Mouse (Mus musculus) layer of hippocampus, adult 2 months (tissue): Measurements from ENCODE around the gene Tada1. TPM values are rescaled to one million over a fixed set of nuclear protein-coding genes. Genes with fewer than 3 reads are reported as not detected.

Experiments used
- DNase-seq, 2 experiments: peaks; one replicate each; pipeline ENCODE4 v3.0.0; 2022; ENCODE audit warnings: low spot score in 2 of 2
- H3K27ac ChIP-seq: fragments of 200-600 bp; 2 replicates; pipeline ENCODE4 v1.8.1; 2022
- H3K4me3 ChIP-seq: fragments of 200-600 bp; 2 replicates; pipeline ENCODE4 v1.8.1; 2022; ENCODE audit warnings: mild to moderate bottlenecking
- CTCF ChIP-seq: fragments of 200-600 bp; conservative IDR thresholded peaks from 2 replicates; pipeline ENCODE4 v1.8.1; 2022; ENCODE audit warnings: antibody characterized with exemption, mild to moderate bottlenecking, moderate library complexity
- total RNA-seq, 2 experiments: library from RNA; stranded (reverse); gene quantifications; 2 replicates each; pipeline ENCODE4 v1.2.3; 2021

Tada1 gene
- total RNA-seq, 2 experiments from 2014 or later, result 35.2 to 38.2 TPM

DNA sequence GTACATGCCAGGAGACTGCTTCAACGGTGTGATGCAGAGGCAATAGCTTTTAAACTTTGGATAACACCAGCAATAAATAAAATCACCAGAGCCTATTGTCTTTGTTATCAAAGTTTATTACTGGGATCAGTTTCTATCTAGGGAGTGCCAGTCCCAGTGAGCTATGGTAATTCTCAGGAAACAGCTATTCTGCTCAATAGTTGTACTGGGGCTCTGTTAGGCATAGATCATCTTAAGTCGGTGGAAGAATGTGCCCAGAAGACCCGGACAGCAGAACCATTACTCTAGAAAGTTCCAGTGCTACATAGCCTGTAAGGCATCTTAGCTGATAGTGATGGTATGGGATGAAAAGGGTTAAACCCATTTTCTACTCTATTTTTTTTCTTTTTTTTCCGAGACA, 15.9 kb downstream of the Tada1 start:
- Histone ChIP-seq H3K4me3 (no peak overlapping the region), H3K27ac (no peak overlapping the region)
- TF ChIP-seq CTCF, result no peak
- no peak for DNase-seq

DNA sequence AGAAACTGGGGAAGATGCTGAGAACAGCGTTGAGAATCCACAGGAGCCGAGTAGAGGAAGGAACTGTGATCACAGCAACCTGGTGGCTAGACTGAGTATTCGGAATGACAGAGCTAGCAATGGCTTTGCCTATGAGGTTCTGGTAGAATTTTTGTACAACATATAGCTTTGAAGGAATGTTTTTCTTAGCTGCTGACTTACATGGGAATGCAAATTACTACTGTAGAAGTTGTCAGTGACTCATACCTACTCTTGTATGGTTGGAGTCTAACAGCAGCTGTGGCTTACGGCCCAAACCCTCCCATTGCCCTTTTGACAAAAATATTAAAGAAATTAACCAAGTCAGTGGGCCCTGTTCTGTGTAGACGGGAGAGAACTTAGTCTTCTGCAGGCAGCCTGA, 16.8 kb downstream of the Tada1 start:
- H3K4me3 ChIP-seq, result no peak overlapping the region
- DNase-seq, result no peak
- no peak overlapping the region for H3K27ac ChIP-seq
- TF ChIP-seq CTCF, result no peak

DNA sequence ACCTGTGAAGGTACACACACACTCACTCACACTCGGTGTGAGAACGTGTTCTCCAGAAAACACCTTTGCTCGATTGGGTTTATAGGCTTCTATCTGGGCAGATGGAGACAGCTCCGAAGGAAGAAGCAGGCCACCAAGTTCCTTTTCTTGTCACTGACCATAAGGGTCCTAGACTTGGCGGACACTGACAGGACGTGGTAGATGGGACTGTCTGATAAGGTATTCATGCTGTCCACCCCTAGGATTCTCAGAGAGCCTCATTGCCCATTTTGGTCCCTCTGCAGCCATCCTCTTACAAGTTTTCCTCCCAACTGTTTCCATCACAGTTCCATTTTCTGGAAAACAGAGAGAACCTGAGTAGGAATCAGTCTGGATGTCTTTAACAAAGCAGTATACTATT, 17.5 kb downstream of the Tada1 start:
- TF ChIP-seq CTCF, result no peak
- Histone ChIP-seq H3K4me3 (no peak overlapping the region), H3K27ac (no peak overlapping the region)
- no peak for DNase-seq

DNA sequence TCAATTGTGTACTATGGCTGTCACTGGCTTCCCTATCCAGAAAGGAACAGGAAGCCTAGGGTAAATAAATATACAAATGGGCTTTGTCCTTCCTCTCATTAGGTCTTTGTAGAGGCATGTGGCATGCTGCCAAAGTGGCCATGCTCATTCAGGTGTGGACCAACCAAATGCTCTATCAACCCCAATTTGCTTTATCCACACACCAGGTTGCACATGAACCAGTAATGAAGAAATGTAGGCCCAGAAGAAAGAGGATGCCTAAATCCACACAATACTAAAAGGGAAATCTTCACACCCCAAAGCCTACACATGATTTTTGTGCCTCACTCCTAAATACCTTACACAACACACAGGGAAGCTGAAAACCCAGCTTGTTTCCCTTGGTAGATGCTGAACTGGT, 22.6 kb downstream of the Tada1 start:
- DNase-seq, result no peak

DNA sequence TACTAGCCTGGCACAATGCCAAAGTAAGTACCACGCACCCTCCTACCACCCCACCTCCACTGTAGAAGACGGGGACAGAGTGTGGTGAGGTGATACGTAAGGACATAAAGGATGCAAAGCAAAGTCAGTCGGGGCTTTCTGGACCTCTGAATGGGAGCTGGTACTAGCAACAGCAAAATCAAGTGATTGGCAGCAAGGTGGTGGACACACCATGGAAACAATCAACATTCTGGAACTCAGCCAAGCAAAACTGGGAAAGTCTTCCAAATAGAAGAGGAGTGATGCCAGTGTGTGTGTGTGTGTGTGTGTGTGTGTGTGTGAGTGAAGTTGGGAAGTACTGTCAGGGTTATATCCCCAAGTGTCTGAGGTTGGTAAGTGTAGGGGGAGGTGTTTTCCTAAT, 23.1 kb downstream of the Tada1 start:
- H3K4me3 ChIP-seq, result no peak overlapping the region
- peak; percentile 42 to 46 for DNase-seq
- 0 out of 2 replicates have a peak overlapping the region, but pooled peaks have one; percentile 39 for H3K27ac ChIP-seq
- no peak for TF ChIP-seq CTCF

More for the DNA sequence above, 22.6 kb downstream of the Tada1 start:
- TF ChIP-seq CTCF, result no peak
- Histone ChIP-seq H3K27ac (peak overlapping the region; percentile 39; the same call in 1 of the 2 replicates), H3K4me3 (no peak overlapping the region)

DNA sequence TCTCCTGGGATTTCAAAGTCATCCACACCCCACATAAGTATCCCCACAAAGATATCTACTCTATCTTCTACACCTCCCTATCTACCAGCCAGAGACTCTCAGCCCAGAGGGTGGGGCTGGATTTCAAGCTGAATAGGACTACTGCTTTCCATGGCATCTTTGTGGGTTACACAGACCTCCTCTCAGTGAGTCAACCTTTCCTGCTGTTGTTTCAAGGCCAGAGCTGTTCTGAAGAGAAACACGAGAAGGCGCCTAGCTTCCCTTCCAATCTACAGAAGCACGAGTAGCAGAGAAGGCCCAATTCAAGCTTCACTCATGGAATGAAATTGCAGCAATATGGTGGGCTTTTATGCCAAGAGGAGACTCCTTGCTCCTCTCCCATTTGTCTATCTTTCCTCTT, 24.9 kb downstream of the Tada1 start:
- no peak for DNase-seq
- Histone ChIP-seq H3K4me3 (no peak overlapping the region), H3K27ac (no peak overlapping the region)
- TF ChIP-seq CTCF, result no peak

DNA sequence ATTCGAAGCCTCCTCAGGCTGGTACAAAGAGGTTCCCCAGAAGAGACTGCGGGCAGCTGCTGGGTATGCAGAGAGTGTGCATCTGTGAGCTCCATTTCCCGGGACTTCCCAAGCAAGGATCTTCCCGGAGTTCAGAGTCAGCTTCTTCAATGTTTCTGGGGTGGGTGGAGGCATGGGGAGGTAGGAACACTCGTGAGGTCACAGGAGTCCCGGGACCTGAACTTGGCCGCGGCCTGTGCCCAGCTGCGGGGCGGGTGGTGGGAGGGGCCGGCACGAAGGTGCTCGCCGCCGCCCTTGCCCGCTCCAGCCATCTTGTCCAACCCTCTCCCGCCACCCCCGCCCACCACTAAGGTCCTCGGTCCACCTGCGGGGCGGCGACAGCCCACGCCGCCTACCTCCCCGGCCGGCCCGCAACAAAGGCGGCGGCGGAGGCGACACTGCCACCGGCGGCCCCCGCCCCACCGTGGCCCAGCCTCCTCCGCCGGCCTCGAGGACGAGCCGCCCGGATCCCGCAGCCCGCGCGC, 30.3 kb downstream of the Tada1 start:
- H3K4me3 ChIP-seq, result peak overlapping the region; percentile 74
- DNase-seq, result no peak
- TF ChIP-seq CTCF, result no peak
- peak overlapping the region; percentile 86 for H3K27ac ChIP-seq

DNA sequence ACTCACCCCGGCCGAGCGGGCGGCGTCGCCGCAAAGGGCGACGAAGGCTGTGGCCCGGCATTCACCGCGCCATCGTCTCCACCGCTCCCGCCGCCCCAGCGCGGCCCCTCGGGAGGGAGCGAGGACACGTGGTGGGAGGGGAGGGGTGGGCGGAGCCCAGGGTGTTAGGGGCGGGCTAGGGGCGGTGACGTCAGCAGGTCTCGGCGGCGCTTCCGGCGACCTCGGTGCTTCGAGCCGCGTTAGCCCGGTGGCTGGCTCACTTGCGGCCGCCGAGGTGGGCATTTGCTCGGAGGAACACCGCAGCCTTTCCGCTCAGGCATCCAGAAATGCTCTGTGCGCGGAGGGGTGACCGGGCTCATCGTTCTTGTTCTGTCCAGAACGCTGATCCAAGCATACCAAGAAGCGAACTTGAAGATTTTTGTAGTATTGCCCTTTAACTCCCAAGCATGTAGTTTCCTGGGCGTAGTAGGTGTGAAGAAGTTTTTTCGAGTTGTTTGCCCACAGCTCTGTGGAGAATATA, 30.9 kb downstream of the Tada1 start, which contains the start of gene Pogk:
Gene Pogk, minus strand, starts transcription at position 163 of the 520 bp plus-strand sequence.
- H3K27ac ChIP-seq, result peak within 1 kb of the TSS; percentile 86
- DNase-seq, result peak; percentile 62 to 74
- TF ChIP-seq CTCF, result no peak
- peak within 1 kb of the TSS; percentile 74 for H3K4me3 ChIP-seq

DNA sequence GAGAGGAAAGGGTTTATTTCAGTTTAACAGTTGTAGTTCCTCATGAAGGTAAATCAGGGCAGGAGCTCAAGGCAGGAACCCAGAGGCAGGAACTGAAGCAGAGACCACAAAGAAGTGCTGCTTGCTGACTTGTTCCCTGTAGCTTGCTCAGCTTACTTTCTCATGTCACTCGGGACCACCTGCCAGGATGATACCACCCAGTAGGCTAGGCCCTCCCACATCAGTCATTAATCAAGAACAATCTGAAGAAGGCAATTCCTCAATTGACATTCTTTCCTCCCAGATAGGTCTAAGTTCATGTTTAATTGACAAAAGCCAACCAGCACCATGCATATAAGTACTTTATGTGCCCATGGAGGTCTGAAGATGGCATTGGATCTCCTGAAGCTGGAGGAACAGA, 32.6 kb downstream of the Tada1 start:
- no peak for DNase-seq
- Histone ChIP-seq H3K4me3 (no peak overlapping the region), H3K27ac (no peak overlapping the region)
- no peak for TF ChIP-seq CTCF

DNA sequence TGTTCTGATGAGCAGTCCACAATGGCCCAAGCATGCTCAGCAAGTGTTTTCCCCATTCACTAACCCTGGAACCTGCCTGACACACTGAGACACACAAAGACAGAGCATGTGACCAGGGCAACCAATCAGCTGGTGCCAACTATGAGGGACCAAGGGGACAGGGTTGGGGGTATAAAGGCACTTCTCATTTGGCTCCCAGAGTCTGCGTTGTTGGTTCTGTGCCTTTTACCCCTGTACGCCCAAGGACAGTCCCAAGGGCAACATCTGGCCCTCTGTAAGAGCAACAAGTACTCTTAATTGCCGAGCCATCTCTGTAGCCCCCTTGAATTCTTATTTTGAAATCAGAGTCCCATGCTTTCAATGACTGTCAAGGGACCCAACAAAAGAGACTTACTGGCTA, 33.4 kb downstream of the Tada1 start:
- no peak for TF ChIP-seq CTCF
- H3K4me3 ChIP-seq, result no peak overlapping the region
- DNase-seq, result no peak
- H3K27ac ChIP-seq, result no peak overlapping the region

DNA sequence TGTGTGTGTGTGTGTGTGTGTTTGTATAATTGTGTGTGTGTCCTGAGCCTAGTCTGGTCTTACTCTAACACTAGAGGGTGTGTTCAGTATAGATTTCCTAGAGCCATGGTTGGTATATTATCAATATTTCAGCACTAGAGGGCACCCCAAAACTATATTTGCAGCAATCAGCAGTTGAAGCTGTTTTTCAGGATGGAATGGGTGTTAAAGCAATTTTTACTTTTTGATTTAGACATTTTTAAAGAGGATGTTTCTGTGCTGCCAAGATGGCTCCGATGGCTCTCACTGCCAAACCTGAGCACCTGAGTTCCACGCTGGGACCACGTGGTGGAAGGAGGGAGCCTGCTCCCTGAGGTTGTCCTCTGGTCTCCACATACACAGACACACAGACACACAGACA, 50.2 kb downstream of the Tada1 start:
- Histone ChIP-seq H3K27ac (no peak overlapping the region), H3K4me3 (no peak overlapping the region)
- TF ChIP-seq CTCF, result peak; percentile 74
- peak; percentile 52 to 56 for DNase-seq

DNA sequence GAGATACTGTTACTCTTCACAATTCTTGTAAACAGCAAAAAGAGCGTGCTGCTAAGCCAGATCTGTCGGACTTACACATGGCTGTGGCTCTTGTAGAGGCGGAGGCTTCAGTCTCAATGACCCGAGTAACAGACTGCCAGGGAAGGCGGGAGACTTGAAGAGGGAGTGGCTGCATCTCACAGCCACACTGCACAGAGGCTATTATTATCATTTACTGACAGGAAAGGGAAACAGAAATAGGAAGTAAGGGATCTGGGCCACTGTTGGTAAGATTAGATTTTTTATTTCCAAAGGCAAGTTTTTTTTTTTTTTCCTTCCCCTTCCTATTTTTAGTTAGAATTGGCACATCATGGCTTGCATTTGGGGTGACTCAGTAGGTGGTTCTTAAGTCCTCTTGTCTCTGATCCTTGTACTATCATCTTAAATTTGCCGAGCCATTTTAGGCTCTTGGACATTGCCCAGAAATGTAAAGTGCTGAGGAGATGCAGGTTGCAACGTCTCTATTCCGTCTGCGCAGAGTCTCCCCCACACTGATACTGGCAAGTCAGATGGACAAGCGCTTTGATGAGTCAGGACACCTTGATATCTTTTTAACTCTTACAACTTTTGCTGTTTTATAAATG, 51.0 kb downstream of the Tada1 start:
- no peak overlapping the region for H3K4me3 ChIP-seq
- no peak for TF ChIP-seq CTCF
- no peak for DNase-seq
- H3K27ac ChIP-seq, result no peak overlapping the region

DNA sequence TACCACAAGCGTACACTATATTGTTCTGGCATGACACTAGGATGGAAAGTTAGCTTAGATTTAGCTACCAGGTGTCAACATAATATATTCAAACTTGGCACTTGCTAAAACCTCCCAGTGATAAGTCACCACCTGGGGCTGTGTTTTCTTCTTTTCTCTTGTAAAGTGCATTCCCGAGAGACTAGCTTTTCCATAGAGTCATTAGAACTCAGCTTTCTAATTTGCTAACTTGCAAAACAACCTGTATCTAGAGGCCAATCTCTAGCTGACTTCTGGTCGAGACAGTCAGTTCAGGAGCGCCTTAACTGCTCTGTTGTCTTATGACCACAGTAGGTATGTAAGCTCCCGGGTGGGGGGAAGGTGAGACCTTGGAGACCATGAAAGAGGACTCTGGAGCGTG, 60.5 kb downstream of the Tada1 start:
- no peak overlapping the region for H3K4me3 ChIP-seq
- DNase-seq, result no peak
- no peak overlapping the region for H3K27ac ChIP-seq
- no peak for TF ChIP-seq CTCF

DNA sequence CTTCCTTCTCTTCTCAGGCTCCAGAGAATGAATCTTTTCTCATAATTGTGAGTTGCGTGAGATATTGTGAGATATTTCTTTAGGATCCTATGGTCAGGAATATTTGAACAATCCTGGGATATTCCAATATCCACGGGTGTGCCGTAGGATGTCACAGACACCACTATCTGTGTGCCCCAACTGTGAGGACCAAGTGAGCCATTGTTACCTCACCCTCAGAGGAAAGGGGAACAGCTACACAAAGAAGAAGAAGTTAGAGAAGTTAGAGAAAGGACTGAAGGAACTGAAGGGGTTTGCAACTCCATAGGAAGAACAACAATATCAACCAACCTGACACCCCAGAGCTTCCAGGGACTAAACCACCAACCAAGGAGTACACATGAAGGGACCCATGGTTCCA, 63.1 kb downstream of the Tada1 start:
- DNase-seq, result no peak
- Histone ChIP-seq H3K4me3 (no peak overlapping the region), H3K27ac (no peak overlapping the region)
- TF ChIP-seq CTCF, result no peak

Other genes starting within 250 kb of the Tada1 start
- gene Gpa33, start 248.9 kb upstream of the Tada1 start, total RNA-seq, result not detected
- not detected for gene Mael, start 140.3 kb upstream of the Tada1 start, total RNA-seq
- gene Ildr2, start 125.0 kb upstream of the Tada1 start, total RNA-seq, result 10 to 100 TPM; 71.5 to 73.6 TPM
- 10 to 100 TPM; 29.7 to 36.1 TPM for gene Pogk, start 30.8 kb downstream of the Tada1 start, total RNA-seq
- gene Gm4846, start 118.5 kb downstream of the Tada1 start, total RNA-seq, result not detected